ENCODE assay signal across 8 mouse cellular contexts in genomic region chr13:81782971-81783404, GRCm38 (mm10). TPM values are rescaled to one million over a fixed set of nuclear protein-coding genes. Genes with fewer than 3 reads are reported as not detected.
DNase-seq lines count a peak whose midpoint lies in the region; ATAC-seq and TF ChIP-seq lines count a peak whose summit lies in the region.

Cetn3 (plus strand) TSS chr13:81783077.

- H3K9ac ChIP-seq in heart, embryonic 11.5 days (ENCODE audit: low read depth, low read length), result peak within 1 kb of the TSS; percentile 84
- H3K9ac ChIP-seq in kidney, embryonic 15.5 days, result peak within 1 kb of the TSS; percentile 89
- H3K9ac ChIP-seq in limb, embryonic 15.5 days, result peak within 1 kb of the TSS; percentile 77
- peak within 1 kb of the TSS; percentile 86 for H3K9ac ChIP-seq in midbrain, postnatal 0 days (replicated peaks; ENCODE audit: low read length, poor library complexity, severe bottlenecking)

- 0% methylated on average over 29 of the region's 29 CpGs for WGBS in heart, embryonic 11.5 days (ENCODE audit: insufficient replicate concordance)
- under 1% methylated on average over 29 of the region's 29 CpGs for WGBS in kidney, embryonic 15.5 days
- under 1% methylated on average over 29 of the region's 29 CpGs for WGBS in limb, embryonic 15.5 days
- under 1% methylated on average over 29 of the region's 29 CpGs for WGBS in midbrain, postnatal 0 days

- DNase-seq in brain, embryonic 18.5 days (ENCODE audit: low read depth, low spot score), result peak; percentile 97
- DNase-seq in midbrain, postnatal 0 days (ENCODE audit: low spot score), result peak; percentile 98
- peak; percentile 90 to 93 for DNase-seq in spleen, postnatal 4 days (ENCODE audit: low spot score in 2 of 2)

- no peaks in the 10 kb centered on the region for H3K27me3 ChIP-seq in erythroblast, embryonic 14.5 days (ENCODE audit: control insufficient read depth)
- no peaks in the 10 kb centered on the region for H3K27me3 ChIP-seq in heart, embryonic 11.5 days (ENCODE audit: control insufficient read depth, insufficient read depth, low read length)
- H3K27me3 ChIP-seq in kidney, embryonic 15.5 days, result no peaks in the 10 kb centered on the region
- H3K27me3 ChIP-seq in limb, embryonic 15.5 days, result no peaks in the 10 kb centered on the region
- no peaks in the 10 kb centered on the region for H3K27me3 ChIP-seq in midbrain, postnatal 0 days (ENCODE audit: insufficient read depth, low read length)

- H3K4me1 ChIP-seq in erythroblast, embryonic 14.5 days (ENCODE audit: control insufficient read depth), result peaks cover 25% of the 10 kb centered on the region
- peaks cover 11% of the 10 kb centered on the region for H3K4me1 ChIP-seq in heart, embryonic 11.5 days (ENCODE audit: control insufficient read depth, insufficient read depth, low read length)
- H3K4me1 ChIP-seq in kidney, embryonic 15.5 days, result peaks cover 22% of the 10 kb centered on the region
- peaks cover 12% of the 10 kb centered on the region for H3K4me1 ChIP-seq in limb, embryonic 15.5 days
- peaks cover 7% of the 10 kb centered on the region; the same call in 1 of the 2 replicates for H3K4me1 ChIP-seq in midbrain, postnatal 0 days (ENCODE audit: insufficient read depth, low read length)

- H3K27ac ChIP-seq in heart, embryonic 11.5 days (ENCODE audit: low read depth, low read length), result peak within 1 kb of the TSS; percentile 97
- peak within 1 kb of the TSS; percentile 100 for H3K27ac ChIP-seq in kidney, embryonic 15.5 days
- peak within 1 kb of the TSS; percentile 100 for H3K27ac ChIP-seq in limb, embryonic 15.5 days
- peak within 1 kb of the TSS; percentile 99 for H3K27ac ChIP-seq in midbrain, postnatal 0 days (ENCODE audit: low read depth, low read length)

- H3K9me3 ChIP-seq in erythroblast, embryonic 14.5 days (ENCODE audit: control insufficient read depth, low read length), result no peaks in the 10 kb centered on the region
- H3K9me3 ChIP-seq in heart, embryonic 11.5 days (replicated peaks; ENCODE audit: control insufficient read depth, low read length), result no peaks in the 10 kb centered on the region
- H3K9me3 ChIP-seq in kidney, embryonic 15.5 days (replicated peaks), result no peaks in the 10 kb centered on the region
- H3K9me3 ChIP-seq in limb, embryonic 15.5 days, result no peaks in the 10 kb centered on the region
- no peaks in the 10 kb centered on the region for H3K9me3 ChIP-seq in midbrain, postnatal 0 days (ENCODE audit: low read length)

- peak; percentile 82 for ATAC-seq in CD4-positive, CD25-positive, alpha-beta regulatory T cell, adult 4 months
- ATAC-seq in heart, embryonic 11.5 days (replicated peaks; ENCODE audit: insufficient number of reproducible peaks, low FRiP score, low TSS enrichment), result peak; percentile 90
- peak; percentile 95 for ATAC-seq in kidney, embryonic 15.5 days (replicated peaks; ENCODE audit: low FRiP score)
- peak; percentile 91 for ATAC-seq in limb, embryonic 15.5 days (ENCODE audit: insufficient number of reproducible peaks, low FRiP score, low TSS enrichment, low read depth)
- ATAC-seq in midbrain, postnatal 0 days (ENCODE audit: low FRiP score), result peak; percentile 93

- TF ChIP-seq CTCF in midbrain, postnatal 0 days (IDR thresholded peaks at IDR 0.05), result no peak

- peak within 1 kb of the TSS; percentile 77 for H3K4me2 ChIP-seq in heart, embryonic 11.5 days
- peak within 1 kb of the TSS; percentile 82 for H3K4me2 ChIP-seq in kidney, embryonic 15.5 days
- peak within 1 kb of the TSS; percentile 67 for H3K4me2 ChIP-seq in limb, embryonic 15.5 days
- H3K4me2 ChIP-seq in midbrain, postnatal 0 days (ENCODE audit: low read depth, low read length, poor library complexity, severe bottlenecking), result peak within 1 kb of the TSS; percentile 48

- peak within 1 kb of the TSS; percentile 78 for H3K4me3 ChIP-seq in erythroblast, embryonic 14.5 days (replicated peaks)
- H3K4me3 ChIP-seq in heart, embryonic 11.5 days (ENCODE audit: low read depth, low read length), result peak within 1 kb of the TSS; percentile 61
- peak within 1 kb of the TSS; percentile 84 for H3K4me3 ChIP-seq in kidney, embryonic 15.5 days (replicated peaks)
- peak within 1 kb of the TSS; percentile 74 for H3K4me3 ChIP-seq in limb, embryonic 15.5 days
- peak within 1 kb of the TSS; percentile 61 for H3K4me3 ChIP-seq in midbrain, postnatal 0 days (ENCODE audit: low read depth, low read length)

- peaks cover 31% of the 10 kb centered on the region for H3K36me3 ChIP-seq in erythroblast, embryonic 14.5 days (ENCODE audit: control insufficient read depth)
- H3K36me3 ChIP-seq in heart, embryonic 11.5 days (ENCODE audit: control insufficient read depth, insufficient read depth, low read length), result no peaks in the 10 kb centered on the region
- H3K36me3 ChIP-seq in kidney, embryonic 15.5 days, result peaks cover 15% of the 10 kb centered on the region
- H3K36me3 ChIP-seq in limb, embryonic 15.5 days, result 0 out of 2 replicates have a peak, but pooled peaks cover 4% of the 10 kb centered on the region
- H3K36me3 ChIP-seq in midbrain, postnatal 0 days (ENCODE audit: insufficient read depth, low read length), result peaks cover 3% of the 10 kb centered on the region; the same call in 1 of the 2 replicates

RNA-seq across cellular contexts. Expression of gene Cetn3, which starts in this region (rescaled TPM):
- polyA plus RNA-seq in CD4-positive, CD25-positive, alpha-beta regulatory T cell, adult 4 months (2017; shearing (Covaris generic)), result 100 to 1,000 TPM; 178 to 181 TPM
- polyA plus RNA-seq in erythroblast, embryonic 14.5 days (2012), result 0.50 and 1.0 TPM in 2 replicates
- polyA plus RNA-seq in heart, embryonic 11.5 days (2014; fragmentation: Nextera tagmentation; extraction: Ambion mirVana), result 220 and 240 TPM in 2 replicates
- 208 and 211 TPM in 2 replicates for polyA plus RNA-seq in kidney, embryonic 15.5 days (2015; fragmentation: Nextera tagmentation; extraction: Ambion mirVana)
- polyA plus RNA-seq in limb, embryonic 15.5 days (2015; fragmentation: Nextera tagmentation; extraction: Ambion mirVana), result 199 and 207 TPM in 2 replicates
- total RNA-seq in midbrain, postnatal 0 days (2014; rRNA removed), result 58.3 and 92.6 TPM in 2 replicates
- polyA plus RNA-seq in midbrain, postnatal 0 days (2015; fragmentation: Nextera tagmentation; extraction: Ambion mirVana), result 322 and 326 TPM in 2 replicates

Comparison
In these comparisons a context has a peak if more than half of its experiments do, and no peak if none do; other contexts are left out.
1. Peak in every context shown above with its lines: DNase-seq, ATAC-seq, H3K4me3 ChIP-seq and H3K27ac ChIP-seq.
2. RNA of gene Cetn3 (polyA plus RNA-seq): 322 to 326 TPM in midbrain, postnatal 0 days, 220 to 240 TPM in heart, embryonic 11.5 days, 208 to 211 TPM in kidney, embryonic 15.5 days, 199 to 207 TPM in limb, embryonic 15.5 days and 178 to 181 TPM in CD4-positive, CD25-positive, alpha-beta regulatory T cell, adult 4 months; 0.50 to 1.0 TPM in erythroblast, embryonic 14.5 days; every median in the first group is over 10 times any median in the second.